ENCODE assay signal across 32 mouse cellular contexts in the genomic region with DNA sequence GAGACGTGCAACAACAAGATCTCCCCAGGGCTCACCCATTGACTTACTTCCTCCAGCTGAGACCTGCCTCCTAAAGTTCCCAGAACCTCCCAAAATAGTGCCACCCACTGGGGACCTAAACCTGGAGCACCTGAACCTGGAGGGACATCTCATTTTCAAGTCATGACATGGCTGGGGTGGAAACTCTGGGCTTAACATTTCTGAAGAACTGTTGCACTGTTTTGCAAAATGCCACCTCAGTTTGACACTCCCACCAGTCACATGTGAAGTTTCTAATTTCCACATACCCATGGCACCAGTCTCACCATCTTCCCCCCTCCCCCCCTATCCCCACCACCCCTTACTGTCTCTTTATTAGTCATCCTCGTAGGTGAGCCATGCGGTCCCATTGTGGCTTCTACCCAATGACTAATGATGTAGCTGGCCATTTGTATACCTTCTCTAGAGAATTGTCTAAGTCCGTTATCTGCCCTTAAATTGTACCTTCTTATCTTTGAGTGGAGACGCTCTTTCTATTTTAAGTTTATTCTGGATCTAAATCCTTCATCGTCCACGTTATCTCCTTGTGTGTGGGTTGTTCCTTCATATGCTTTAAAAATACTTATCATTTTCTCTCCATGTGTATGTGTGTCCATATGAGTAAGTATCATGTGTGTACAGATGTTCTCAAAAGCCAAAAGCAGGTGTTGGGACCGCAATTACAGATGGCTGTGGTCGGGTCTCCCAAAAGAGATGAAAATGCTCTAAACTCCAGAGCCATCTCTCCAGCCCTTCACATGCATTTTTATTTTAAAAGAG. TPM values are rescaled to one million over a fixed set of nuclear protein-coding genes. Genes with fewer than 3 reads are reported as not detected.
DNase-seq lines count a peak whose midpoint lies in the region; ATAC-seq and TF ChIP-seq lines count a peak whose summit lies in the region.
"Had no signal": no experiment of that assay in that cellular context is flagged by ENCODE, and none has a peak within 500 bp of the region (broad histone marks: within the 10 kb centered on the region; RNA-seq: fewer than 3 reads in every experiment).

No protein-coding gene starts in this region.

- H3K9me3 ChIP-seq in G1E (replicated peaks): no peaks in the 10 kb centered on the region
- H3K9me3 ChIP-seq: embryonic facial prominence, embryonic 10.5 days; embryonic facial prominence, embryonic 13.5 days; forebrain, embryonic 10.5 days; forebrain, embryonic 13.5 days; heart, embryonic 15.5 days; hindbrain, embryonic 10.5 days; hindbrain, embryonic 13.5 days had no signal

- no peak overlapping the region for H3K4me3 ChIP-seq in G1E (ENCODE audit: low read depth, low read length)
- no peak overlapping the region for H3K4me3 ChIP-seq in gastrocnemius, adult 2 months
- H3K4me3 ChIP-seq: embryonic facial prominence, embryonic 10.5 days; embryonic facial prominence, embryonic 13.5 days; forebrain, embryonic 10.5 days; forebrain, embryonic 13.5 days; heart, embryonic 12.5 days; heart, embryonic 15.5 days; hindbrain, embryonic 10.5 days; hindbrain, embryonic 13.5 days had no signal

- ATAC-seq in G1E (ENCODE audit: extremely low read depth, insufficient number of reproducible peaks, low FRiP score, poor library complexity, severe bottlenecking): peak; percentile 55; the same call in 1 of the 2 replicates
- ATAC-seq in megakaryocyte progenitor cell, adult 5-6 weeks (replicated peaks; ENCODE audit: poor library complexity): peak; percentile 27; the same call in 1 of the 2 replicates
- ATAC-seq: CD4-positive, CD25-positive, alpha-beta regulatory T cell, adult 4 months; forebrain, embryonic 13.5 days; forebrain, postnatal 0 days; hindbrain, embryonic 16.5 days; inflammation-experienced regulatory T-cells, adult 6 months; intestine, embryonic 16.5 days had no signal

- peaks cover 19% of the 10 kb centered on the region for H3K27me3 ChIP-seq in G1E (ENCODE audit: insufficient read depth, low read length)
- H3K27me3 ChIP-seq: embryonic facial prominence, embryonic 13.5 days; forebrain, embryonic 13.5 days; heart, embryonic 12.5 days; heart, embryonic 15.5 days; hindbrain, embryonic 13.5 days had no signal

- no peaks in the 10 kb centered on the region for H3K36me3 ChIP-seq in G1E (replicated peaks)
- H3K36me3 ChIP-seq: embryonic facial prominence, embryonic 10.5 days; embryonic facial prominence, embryonic 13.5 days; forebrain, embryonic 10.5 days; heart, embryonic 12.5 days; heart, embryonic 15.5 days; hindbrain, embryonic 10.5 days; hindbrain, embryonic 13.5 days had no signal

- peaks cover 29% of the 10 kb centered on the region for H3K4me1 ChIP-seq in G1E (ENCODE audit: insufficient read depth, low read depth, low read length)

- no peak for TF ChIP-seq CTCF in G1E (IDR thresholded peaks at IDR 0.05; ENCODE audit: low read depth, low read length)
- TF ChIP-seq CTCF in gastrocnemius, adult 2 months (IDR thresholded peaks at IDR 0.05): no peak

- intact Hi-C loops in gastrocnemius, adult 2 months (cut with DNase I): no loop called here

- DNase-seq in 416B (ENCODE audit: low read depth) (peak; percentile 50), G1E (ENCODE audit: low spot score) (no peak)
- no peak for DNase-seq in gastrocnemius, adult 2 months
- no peak for DNase-seq in frontal cortex, postnatal 14 days (ENCODE audit: low spot score in 2 of 2)
- no peak for DNase-seq in adrenal gland, postnatal 14 days
- DNase-seq: adrenal gland, adult 2 months; adrenal gland, postnatal 25 days; B cell, adult 2 months; cerebellum, adult 11-12 months; cerebellum, adult 8-10 months; cerebellum, postnatal 10 days; cerebellum, postnatal 36 days; embryo, embryonic 11 days; forebrain, postnatal 0 days; gastrocnemius, postnatal 10 days; gastrocnemius, postnatal 36 days; heart, postnatal 10 days; heart, postnatal 36 days; kidney, adult 18-20 months had no signal

- no peak overlapping the region for H3K27ac ChIP-seq in gastrocnemius, adult 2 months
- H3K27ac ChIP-seq: embryonic facial prominence, embryonic 10.5 days; embryonic facial prominence, embryonic 13.5 days; forebrain, embryonic 10.5 days; forebrain, embryonic 13.5 days; heart, embryonic 15.5 days; hindbrain, embryonic 10.5 days; hindbrain, embryonic 13.5 days had no signal

RNA-seq across cellular contexts. Expression of a gene that starts 4.2 kb away (rescaled TPM):
- total RNA-seq in G1E (2014; fragmentation: Nextera tagmentation): 38.2 and 50.9 TPM in 2 replicates
- 36.2 and 37.6 TPM in 2 replicates for total RNA-seq in G1E (2017)
- polyA plus RNA-seq in G1E (2012): 2.9 and 3.7 TPM in 2 replicates
- 23.5 and 27.8 TPM in 2 replicates for total RNA-seq in megakaryocyte progenitor cell, adult 5-6 weeks (2015)
- total RNA-seq in megakaryocyte progenitor cell, adult 5-6 weeks (2017): 24.2 and 25.7 TPM in 2 replicates
- total RNA-seq in gastrocnemius, adult 2 months (2021): 10 to 100 TPM; 22.9 to 33.8 TPM
- total RNA-seq in adrenal gland, postnatal 14 days (2021): 41.5 and 52.1 TPM in 2 replicates
